Comparison of ENCODE assay signal across 19 mouse cellular contexts in the genomic region with DNA sequence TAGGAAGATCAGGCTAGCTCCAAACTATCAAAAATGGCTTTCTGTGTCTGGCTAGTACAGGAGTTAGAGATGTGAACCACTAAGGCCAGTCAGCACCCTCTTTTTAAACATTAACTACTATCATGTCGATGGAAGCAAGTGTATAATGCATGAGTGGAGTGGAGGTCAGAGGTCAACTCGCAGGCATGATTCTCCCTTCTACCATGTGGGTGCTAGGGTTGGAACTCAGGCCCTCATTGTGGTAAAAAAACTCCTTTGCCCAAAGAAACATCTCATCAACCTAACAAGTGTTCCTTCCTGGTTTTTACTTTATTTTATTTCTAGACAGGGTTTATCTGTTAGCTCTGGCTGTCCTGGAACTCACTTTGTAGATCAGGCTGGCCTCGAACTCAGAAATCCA. TPM values are rescaled to one million over a fixed set of nuclear protein-coding genes. Genes with fewer than 3 reads are reported as not detected.
DNase-seq lines count a peak whose midpoint lies in the region; ATAC-seq and TF ChIP-seq lines count a peak whose summit lies in the region.
"Had no signal": no experiment of that assay in that cellular context is flagged by ENCODE, and none has a peak within 500 bp of the region (broad histone marks: within the 10 kb centered on the region; RNA-seq: fewer than 3 reads in every experiment).

No protein-coding gene starts in this region.

- TF ChIP-seq EP300 in liver, postnatal 0 days (IDR thresholded peaks at IDR 0.05; ENCODE audit: low read depth), result no peak

- no peaks in the 10 kb centered on the region for H3K36me3 ChIP-seq in liver, postnatal 0 days (replicated peaks; ENCODE audit: insufficient read depth, low read length)
- H3K36me3 ChIP-seq: forebrain, embryonic 15.5 days had no signal

- H3K4me3 ChIP-seq in liver, postnatal 0 days (ENCODE audit: low read depth, low read length), result no peak overlapping the region
- H3K4me3 ChIP-seq: embryonic facial prominence, embryonic 12.5 days; forebrain, embryonic 15.5 days; heart, embryonic 13.5 days had no signal

- peaks cover 36% of the 10 kb centered on the region for H3K4me1 ChIP-seq in liver, postnatal 0 days (ENCODE audit: insufficient read depth)

- no peak for ATAC-seq in liver, postnatal 0 days
- ATAC-seq: CD4-positive, CD25-positive, alpha-beta regulatory T cell, adult 4 months; forebrain, embryonic 15.5 days had no signal

- TF ChIP-seq CTCF in liver, postnatal 0 days (IDR thresholded peaks at IDR 0.05; ENCODE audit: low read depth), result no peak

- WGBS in liver, postnatal 0 days (ENCODE audit: insufficient replicate concordance), result 62% methylated on average over 3 of the region's 3 CpGs

- no peak overlapping the region; the same call in 1 of the 2 replicates for H3K9ac ChIP-seq in liver, postnatal 0 days (replicated peaks)
- H3K9ac ChIP-seq: embryonic facial prominence, embryonic 12.5 days; forebrain, embryonic 15.5 days; heart, embryonic 13.5 days had no signal

- H3K27me3 ChIP-seq in liver, postnatal 0 days (ENCODE audit: insufficient read depth, low read length), result 0 out of 2 replicates have a peak, but pooled peaks cover 4% of the 10 kb centered on the region
- H3K27me3 ChIP-seq: forebrain, embryonic 15.5 days had no signal

- H3K9me3 ChIP-seq in liver, postnatal 0 days (ENCODE audit: low read length), result no peaks in the 10 kb centered on the region
- H3K9me3 ChIP-seq: embryonic facial prominence, embryonic 12.5 days; forebrain, embryonic 15.5 days; heart, embryonic 13.5 days had no signal

- peak overlapping the region; percentile 55 for H3K27ac ChIP-seq in liver, postnatal 0 days (ENCODE audit: low read depth)
- H3K27ac ChIP-seq: embryonic facial prominence, embryonic 12.5 days; forebrain, embryonic 15.5 days had no signal

- DNase-seq in liver, postnatal 0 days, result no peak
- no peak for DNase-seq in liver
- peak; percentile 72 to 78 for DNase-seq in kidney, adult 8-10 months
- peak; percentile 67 for DNase-seq in kidney, postnatal 14 days
- peak; percentile 18 for DNase-seq in yolk sac, embryonic 10.5 days (ENCODE audit: low spot score)
- DNase-seq in left cerebral cortex, adult 9 months (ENCODE audit: low spot score in 2 of 2), result no peak
- no peak for DNase-seq in cerebellum, adult 18-20 months
- no peak for DNase-seq in natural killer cell, adult 2 months (ENCODE audit: low spot score in 2 of 2)
- DNase-seq: adrenal gland, postnatal 10 days; B cell, adult 2 months; cerebellum, adult 11 months; cerebellum, adult 9-10 months; cerebellum, postnatal 25 days; gastrocnemius, postnatal 36 days; heart, postnatal 4 days had no signal

- H3K4me2 ChIP-seq in liver, postnatal 0 days (ENCODE audit: low read depth, low read length), result no peak overlapping the region

RNA-seq across cellular contexts. Expression of gene Tmem161a, which starts 1.4 kb away (rescaled TPM):
- polyA plus RNA-seq in liver, postnatal 0 days (2015; fragmentation: Nextera tagmentation; extraction: Ambion mirVana), result 17.3 and 20.2 TPM in 2 replicates

RNA-seq across cellular contexts. Expression of gene Mef2b, which starts 31.2 kb away (rescaled TPM):
- polyA plus RNA-seq in liver, postnatal 0 days (2015; fragmentation: Nextera tagmentation; extraction: Ambion mirVana), result 0.11 TPM in 1 of 2 replicates, not detected in the other

RNA-seq across cellular contexts. Expression of gene Borcs8, which starts 31.4 kb away (rescaled TPM):
- 17.6 and 18.8 TPM in 2 replicates for polyA plus RNA-seq in liver, postnatal 0 days (2015; fragmentation: Nextera tagmentation; extraction: Ambion mirVana)

RNA-seq across cellular contexts. Expression of gene Rfxank, which starts 31.8 kb away (rescaled TPM):
- 3.6 TPM in 2 replicates for polyA plus RNA-seq in liver, postnatal 0 days (2015; fragmentation: Nextera tagmentation; extraction: Ambion mirVana)

RNA-seq across cellular contexts. Expression of gene Nr2c2ap, which starts 39.6 kb away (rescaled TPM):
- polyA plus RNA-seq in liver, postnatal 0 days (2015; fragmentation: Nextera tagmentation; extraction: Ambion mirVana), result 13.5 and 14.9 TPM in 2 replicates

Comparison
In these comparisons a context has a peak if more than half of its experiments do, and no peak if none do; other contexts are left out.
1. DNase-seq: peak in kidney, adult 8-10 months (2 of 2), kidney, postnatal 14 days (single experiment) and yolk sac, embryonic 10.5 days (single experiment); none in liver, postnatal 0 days (single experiment), liver (single experiment), left cerebral cortex, adult 9 months (0 of 2), cerebellum, adult 18-20 months (0 of 2) and natural killer cell, adult 2 months (0 of 2).